Mouse (Mus musculus) heart, embryonic 16.5 days (tissue): Measurements from ENCODE around the gene Phf12. TPM values are rescaled to one million over a fixed set of nuclear protein-coding genes. Genes with fewer than 3 reads are reported as not detected.

Experiments
- ATAC-seq: fragments of 200-750 bp; cut with Nextera tagmentation; replicated peaks from 2 replicates; pipeline ENCODE4 v1.8.0; 2017; ENCODE audit warnings: moderate number of reproducible peaks; ENCODE audit not compliant: insufficient read depth, low FRiP score; ENCODE audit errors: extremely low read depth
- H3K27ac ChIP-seq: fragments of 300-500 bp; sonication (generic); 2 replicates; pipeline ENCODE4 v1.5.1; 2014; ENCODE audit warnings: mild to moderate bottlenecking, low read length, control low read depth, moderate library complexity
- H3K27me3 ChIP-seq: fragments of 300-500 bp; sonication (generic); 2 replicates; pipeline ENCODE4 v1.6.1; 2014; ENCODE audit warnings: low read length, mixed read lengths; ENCODE audit not compliant: control insufficient read depth, insufficient read depth
- H3K36me3 ChIP-seq: fragments of 300-500 bp; sonication (generic); 2 replicates; pipeline ENCODE4 v1.6.1; 2014; ENCODE audit not compliant: control insufficient read depth, insufficient read depth
- H3K4me1 ChIP-seq: fragments of 300-500 bp; sonication (generic); 2 replicates; pipeline ENCODE4 v1.6.1; 2014; ENCODE audit warnings: low read length, mixed read lengths; ENCODE audit not compliant: control insufficient read depth, insufficient read depth
- H3K4me2 ChIP-seq: fragments of 300-500 bp; sonication (generic); 2 replicates; pipeline ENCODE4 v1.6.1; 2014; ENCODE audit warnings: low read depth, mild to moderate bottlenecking, control low read depth, low read length
- H3K4me3 ChIP-seq: fragments of 300-500 bp; sonication (generic); 2 replicates; pipeline ENCODE4 v1.5.1; 2014; ENCODE audit warnings: mild to moderate bottlenecking, control low read depth, low read length
- H3K9ac ChIP-seq: fragments of 300-500 bp; sonication (generic); 2 replicates; pipeline ENCODE4 v1.6.1; 2014; ENCODE audit warnings: low read length, control low read depth
- H3K9me3 ChIP-seq: fragments of 300-500 bp; sonication (generic); replicated peaks from 2 replicates; pipeline ENCODE4 v1.6.1; 2016; ENCODE audit warnings: low read length; ENCODE audit not compliant: control insufficient read depth
- WGBS: fragments of 180-500 bp; shearing (Covaris S2); extraction: QIAGEN DNeasy Blood & Tissue Kit; methylation state at CpG from one replicate; pipeline ENCODE4 v1.1.7; 2014; 5-methylcytosine and 5-hydroxymethylcytosine counted together
- polyA plus RNA-seq: library from polyadenylated mRNA; unstranded; fragments of >200 nt; fragmentation: Nextera tagmentation; extraction: Ambion mirVana; gene quantifications from 2 replicates; pipeline ENCODE4 v1.2.1, GENCODE M21; 2015

Phf12 gene
- polyA plus RNA-seq, 1 experiment from 2014 or later, result 12.4 TPM

- H3K9ac ChIP-seq, result no peak overlapping the region
- WGBS, result 54% methylated on average over 5 of the region's 5 CpGs
- no peaks in the 10 kb centered on the region for H3K27me3 ChIP-seq
- no peaks in the 10 kb centered on the region for H3K36me3 ChIP-seq
- H3K27ac ChIP-seq, result no peak overlapping the region
- no peak for ATAC-seq
- H3K4me2 ChIP-seq, result no peak overlapping the region
- peaks cover 6% of the 10 kb centered on the region; the same call in 1 of the 2 replicates for H3K4me1 ChIP-seq
- no peak overlapping the region for H3K4me3 ChIP-seq
- no peaks in the 10 kb centered on the region for H3K9me3 ChIP-seq
Observed at GRCm38 (mm10) chr11:77966037-77966391, 16.5 kb upstream of the Phf12 start.

- H3K9me3 ChIP-seq, result no peaks in the 10 kb centered on the region
- no peak overlapping the region for H3K4me2 ChIP-seq
- no peak overlapping the region for H3K9ac ChIP-seq
- no peak overlapping the region for H3K4me3 ChIP-seq
- no peaks in the 10 kb centered on the region for H3K27me3 ChIP-seq
- ATAC-seq, result no peak
- WGBS, result 1% methylated on average over 4 of the region's 4 CpGs
- H3K36me3 ChIP-seq, result no peaks in the 10 kb centered on the region
- H3K27ac ChIP-seq, result no peak overlapping the region
- peaks cover 6% of the 10 kb centered on the region; the same call in 1 of the 2 replicates for H3K4me1 ChIP-seq
Observed at GRCm38 (mm10) chr11:77967114-77967513, 15.4 kb upstream of the Phf12 start.

GRCm38 (mm10) chr11:77968786-77969185, 13.8 kb upstream of the Phf12 start:
- 0 out of 2 replicates have a peak, but pooled peaks cover 1% of the 10 kb centered on the region for H3K27me3 ChIP-seq
- H3K27ac ChIP-seq, result no peak overlapping the region
- H3K9me3 ChIP-seq, result no peaks in the 10 kb centered on the region
- H3K4me3 ChIP-seq, result no peak overlapping the region
- H3K9ac ChIP-seq, result no peak overlapping the region
- H3K4me2 ChIP-seq, result no peak overlapping the region
- 43% methylated on average over 4 of the region's 4 CpGs for WGBS
- no peaks in the 10 kb centered on the region for H3K36me3 ChIP-seq
- H3K4me1 ChIP-seq, result peaks cover 6% of the 10 kb centered on the region; the same call in 1 of the 2 replicates
- ATAC-seq, result no peak

GRCm38 (mm10) chr11:77970718-77971117, 11.8 kb upstream of the Phf12 start:
- peaks cover 2% of the 10 kb centered on the region; the same call in 1 of the 2 replicates for H3K27me3 ChIP-seq

GRCm38 (mm10) chr11:77973520-77973919, 9.0 kb upstream of the Phf12 start:
- no peaks in the 10 kb centered on the region for H3K4me1 ChIP-seq
- no peak for ATAC-seq
- peaks cover 17% of the 10 kb centered on the region for H3K27me3 ChIP-seq
- H3K4me3 ChIP-seq, result no peak overlapping the region
- 75% methylated on average over 7 of the region's 7 CpGs for WGBS
- no peak overlapping the region for H3K27ac ChIP-seq
- H3K9me3 ChIP-seq, result no peaks in the 10 kb centered on the region
- H3K4me2 ChIP-seq, result no peak overlapping the region
- H3K36me3 ChIP-seq, result no peaks in the 10 kb centered on the region
- H3K9ac ChIP-seq, result no peak overlapping the region

More at GRCm38 (mm10) chr11:77970718-77971117, 11.8 kb upstream of the Phf12 start:
- ATAC-seq, result no peak
- Histone ChIP-seq H3K9me3 (no peaks in the 10 kb centered on the region), H3K27ac (no peak overlapping the region), H3K4me1 (no peaks in the 10 kb centered on the region), H3K4me2 (no peak overlapping the region), H3K36me3 (no peaks in the 10 kb centered on the region), H3K9ac (no peak overlapping the region), H3K4me3 (no peak overlapping the region)
- 86% methylated on average over 6 of the region's 6 CpGs for WGBS

GRCm38 (mm10) chr11:77974325-77974724, 8.2 kb upstream of the Phf12 start:
- H3K4me1 ChIP-seq, result no peaks in the 10 kb centered on the region
- whole genome bisulfite sequencing, result 43% methylated on average over 13 of the region's 15 CpGs
- H3K9me3 ChIP-seq, result no peaks in the 10 kb centered on the region
- H3K9ac ChIP-seq, result no peak overlapping the region
- H3K27me3 ChIP-seq, result peaks cover 20% of the 10 kb centered on the region
- no peak overlapping the region for H3K4me3 ChIP-seq
- H3K36me3 ChIP-seq, result no peaks in the 10 kb centered on the region
- no peak for ATAC-seq
- H3K27ac ChIP-seq, result no peak overlapping the region
- no peak overlapping the region for H3K4me2 ChIP-seq

GRCm38 (mm10) chr11:77975873-77976272, 6.7 kb upstream of the Phf12 start:
- 32% methylated on average over 4 of the region's 4 CpGs for WGBS
- Histone ChIP-seq H3K27me3 (peaks cover 20% of the 10 kb centered on the region), H3K4me3 (no peak overlapping the region), H3K4me2 (no peak overlapping the region), H3K36me3 (no peaks in the 10 kb centered on the region), H3K4me1 (no peaks in the 10 kb centered on the region), H3K9me3 (no peaks in the 10 kb centered on the region), H3K9ac (no peak overlapping the region), H3K27ac (no peak overlapping the region)
- no peak for ATAC-seq

GRCm38 (mm10) chr11:77978161-77978560, 4.4 kb upstream of the Phf12 start:
- 77% methylated on average over 6 of the region's 6 CpGs for WGBS
- Histone ChIP-seq H3K27ac (no peak overlapping the region), H3K27me3 (peaks cover 20% of the 10 kb centered on the region), H3K4me2 (no peak overlapping the region), H3K9me3 (no peaks in the 10 kb centered on the region), H3K36me3 (no peaks in the 10 kb centered on the region), H3K9ac (no peak overlapping the region), H3K4me1 (no peaks in the 10 kb centered on the region; the same call in none of the 2 replicates), H3K4me3 (no peak overlapping the region)
- no peak for ATAC-seq

GRCm38 (mm10) chr11:77979221-77979809, 3.2 kb upstream of the Phf12 start:
- no peak overlapping the region for H3K4me3 ChIP-seq
- no peak for ATAC-seq
- 74% methylated on average over 8 of the region's 8 CpGs for WGBS

More at GRCm38 (mm10) chr11:77979221-77979809, 3.2 kb upstream of the Phf12 start:
- no peak overlapping the region for H3K27ac ChIP-seq
- no peaks in the 10 kb centered on the region for H3K36me3 ChIP-seq
- peaks cover 18% of the 10 kb centered on the region for H3K27me3 ChIP-seq
- H3K4me1 ChIP-seq, result no peaks in the 10 kb centered on the region; the same call in none of the 2 replicates
- no peaks in the 10 kb centered on the region for H3K9me3 ChIP-seq
- H3K9ac ChIP-seq, result no peak overlapping the region
- H3K4me2 ChIP-seq, result no peak overlapping the region
